Mouse (Mus musculus): Measurements from ENCODE around the gene Troap. TPM values are rescaled to one million over a fixed set of nuclear protein-coding genes. Genes with fewer than 3 reads are reported as not detected.

Troap gene
- total RNA-seq, 2 experiments from 2014 or later, result 0.28 TPM; not detected in 1

DNA sequence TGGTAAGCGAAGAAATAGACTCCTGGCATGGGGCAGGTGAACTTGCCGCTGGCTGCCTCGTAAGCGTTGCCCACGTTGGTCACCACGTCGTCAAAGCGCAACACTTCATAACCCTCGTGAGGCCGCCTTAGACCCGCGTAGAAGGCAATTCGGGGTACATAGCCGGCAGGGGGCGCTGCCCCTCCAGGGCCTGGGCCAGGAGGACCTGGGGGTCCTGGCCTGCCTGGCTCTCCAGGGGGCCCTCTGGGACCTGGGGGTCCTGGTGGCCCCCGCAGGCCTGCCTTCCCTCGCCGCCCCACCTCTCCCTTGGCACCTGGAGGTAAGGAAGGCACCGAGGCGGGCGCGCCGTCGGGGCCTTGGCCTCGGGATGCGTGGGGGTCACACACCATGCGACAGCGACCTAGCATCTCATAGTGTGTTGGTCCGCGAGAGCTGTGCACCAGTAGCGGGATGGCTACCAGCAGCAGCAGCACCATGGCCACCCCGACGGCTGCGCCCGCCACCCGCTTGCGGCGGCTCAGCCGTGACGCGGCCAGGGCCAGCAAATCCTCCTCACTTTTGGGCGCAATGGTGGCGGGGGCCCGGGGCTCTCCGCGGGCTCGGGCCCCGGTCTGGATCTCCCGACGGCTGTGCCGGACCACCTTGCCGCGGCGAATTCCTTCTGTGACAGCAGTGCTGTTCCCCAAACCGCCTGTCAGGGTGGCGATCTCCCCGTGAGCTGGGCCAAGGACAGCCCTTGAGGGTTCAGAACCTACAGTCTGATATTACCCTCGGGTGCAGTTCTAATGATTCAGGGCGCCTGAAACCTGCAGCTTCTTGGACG, 13.1 kb downstream of the Troap start, which contains the start of gene C1ql4:
Gene C1ql4 (minus strand): TSS at position 565 of the 823 bp plus-strand sequence.
- no peak for DNase-seq

DNA sequence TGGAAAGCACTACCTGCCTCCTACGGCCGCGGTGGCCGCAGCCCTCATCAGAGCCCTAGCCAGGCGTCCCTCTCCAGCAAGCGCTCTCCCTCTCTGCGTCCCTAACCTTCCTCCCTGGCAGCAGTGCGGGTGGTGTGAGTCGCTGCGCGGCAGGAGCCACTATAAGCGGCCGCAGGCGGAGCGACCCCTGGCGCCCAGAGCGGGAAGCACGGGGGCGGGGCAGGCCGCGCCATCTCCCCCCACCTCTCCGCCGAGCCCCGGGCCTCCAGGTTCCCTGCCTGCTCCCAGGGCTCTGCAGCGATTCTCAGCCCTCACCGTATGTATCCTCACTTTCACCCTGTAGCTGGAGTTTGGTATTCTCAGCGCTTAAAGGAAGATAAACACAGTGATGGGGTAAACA, 13.9 kb downstream of the Troap start:
- DNase-seq, result peak; percentile 68 to 81

DNA sequence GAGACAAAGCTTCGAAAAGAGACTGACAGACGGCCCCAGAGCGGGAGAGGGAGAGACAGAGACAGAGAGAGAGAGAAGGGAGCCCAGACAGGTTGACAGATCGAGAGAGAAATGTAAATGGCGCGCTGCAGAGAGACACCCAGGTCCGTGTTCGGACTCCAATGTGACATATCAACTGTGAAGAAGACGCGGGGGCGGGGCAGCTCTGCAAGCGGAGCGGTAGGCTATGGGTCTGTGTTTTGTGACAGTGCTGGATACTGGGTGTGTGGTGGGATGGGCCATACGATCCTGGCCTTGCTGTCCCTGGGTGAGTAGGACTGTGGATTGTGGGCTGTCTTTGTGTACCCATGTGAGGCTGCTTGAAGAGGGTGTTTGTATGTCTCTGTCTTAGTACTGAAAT, 14.7 kb downstream of the Troap start:
- no peak for DNase-seq

DNA sequence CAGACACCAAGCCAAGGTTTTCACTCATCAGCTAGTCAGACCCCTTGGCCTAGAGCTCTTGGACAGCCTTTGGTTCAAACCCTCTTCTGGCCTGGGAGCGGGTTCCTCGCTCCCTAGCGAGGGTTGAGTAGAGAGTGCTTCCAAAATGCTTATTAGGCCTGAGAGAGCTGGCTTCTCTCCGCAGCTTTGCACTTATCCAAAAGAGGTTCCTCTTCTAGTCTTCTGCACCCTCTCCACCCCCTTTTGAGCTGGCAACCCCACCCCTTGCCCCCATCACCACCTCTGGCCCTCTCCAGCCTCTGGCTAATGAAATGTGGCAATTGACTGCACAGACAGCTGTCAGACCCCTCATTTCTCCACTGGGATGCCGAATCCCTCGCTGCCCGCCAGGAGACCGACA, 18.5 kb downstream of the Troap start, which contains the start of gene Dnajc22:
Gene Dnajc22 (plus strand): TSS at position 301 of the 400 bp plus-strand sequence.
- no peak for DNase-seq

DNA sequence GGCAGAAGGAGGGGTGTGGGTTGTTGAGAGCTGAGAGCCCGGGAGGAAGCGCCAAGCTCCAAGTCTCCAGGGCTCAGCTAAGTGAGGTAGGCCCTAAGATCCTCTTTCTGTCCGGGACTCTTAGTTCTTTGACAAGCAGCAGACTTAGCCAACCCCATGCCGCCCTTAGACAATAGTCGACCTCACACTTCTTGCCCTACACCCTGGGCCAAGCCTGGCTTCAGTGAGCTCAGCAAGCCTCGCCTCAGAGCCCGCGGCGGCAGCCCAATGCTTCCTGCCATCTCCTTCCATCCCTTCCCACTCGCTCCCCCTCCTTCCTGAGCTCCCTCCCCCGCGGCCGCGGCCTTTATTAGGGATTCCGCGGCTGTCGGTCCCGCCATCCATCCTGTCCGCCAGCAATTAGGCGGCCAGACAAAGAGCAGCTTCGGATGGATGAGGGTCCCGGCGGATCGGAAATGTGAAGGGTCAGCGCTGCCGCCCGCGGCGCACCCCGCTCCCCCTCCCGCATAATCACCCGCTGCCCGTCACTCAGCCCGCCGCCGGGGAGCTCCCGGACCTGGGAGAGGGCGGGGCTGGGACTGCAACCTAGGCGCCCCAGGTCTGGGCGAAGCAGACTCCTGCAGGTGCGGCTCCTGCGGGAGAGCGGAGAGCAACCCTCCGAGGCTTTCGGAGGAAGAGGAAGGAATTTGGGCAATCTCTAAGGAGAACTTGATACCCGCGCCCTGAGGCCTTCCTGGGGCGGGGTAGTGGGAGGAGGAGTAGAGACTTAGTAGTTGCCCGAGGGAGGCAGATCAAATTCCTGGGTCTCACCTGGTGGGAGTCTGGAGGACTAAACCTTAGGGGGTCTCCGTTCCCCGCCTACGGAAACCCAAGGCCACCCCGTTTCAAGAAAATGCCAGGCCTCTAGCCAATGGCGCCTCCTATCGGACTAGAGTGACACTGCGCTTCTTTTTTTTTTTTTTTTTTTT, 19.2 kb downstream of the Troap start:
- peak; percentile 53 to 60 for DNase-seq

DNA sequence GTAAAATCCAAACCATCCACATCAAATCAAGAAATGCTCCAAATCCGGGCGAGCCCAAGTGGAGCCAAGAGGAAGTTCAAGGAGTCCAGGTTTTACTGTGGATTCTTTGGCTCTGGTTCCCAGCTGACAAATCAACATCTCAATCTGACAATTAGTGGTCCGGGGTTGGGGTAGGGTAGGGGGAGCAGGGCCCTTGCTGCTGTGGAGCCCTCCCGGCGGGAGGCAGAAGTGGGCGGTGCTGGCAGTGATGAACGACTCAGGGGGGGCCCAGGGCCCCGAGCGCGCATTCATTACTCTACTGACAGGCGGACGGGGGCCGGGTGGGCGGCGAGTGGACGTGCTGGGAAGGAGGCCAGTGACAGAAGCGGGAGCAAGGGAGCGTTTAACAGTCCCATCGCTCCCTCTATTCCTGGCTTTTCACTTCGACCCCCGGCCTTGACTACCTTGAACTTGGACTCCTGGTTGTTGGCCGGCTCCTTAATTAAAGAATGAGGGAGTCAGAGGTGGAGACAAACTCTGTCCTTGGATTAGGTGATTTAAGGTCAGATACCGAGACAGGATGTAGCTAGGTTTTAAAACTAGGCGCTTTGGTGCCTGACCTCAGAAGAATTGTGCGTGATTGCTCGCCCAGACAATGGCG, 20.4 kb downstream of the Troap start:
- DNase-seq, result no peak

DNA sequence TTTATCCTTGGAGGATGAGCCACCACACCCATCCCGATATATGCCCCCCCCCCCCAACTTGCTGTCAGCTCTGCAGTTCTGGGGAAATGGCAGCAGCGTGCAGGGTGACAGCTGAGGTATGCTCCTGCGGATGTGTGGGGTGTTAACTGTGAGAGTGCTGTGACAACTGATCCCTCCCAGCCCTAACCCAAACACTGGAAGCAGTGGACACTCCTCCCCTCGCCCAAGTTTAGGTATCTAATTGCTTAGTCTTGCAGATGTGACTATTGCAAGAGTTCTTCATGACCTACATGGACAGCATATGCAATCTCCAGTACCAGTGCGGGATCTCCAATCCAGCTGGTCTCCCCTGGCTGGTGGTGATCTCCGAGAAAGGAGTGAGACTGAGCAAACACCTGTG, 21.0 kb downstream of the Troap start:
- no peak for DNase-seq

DNA sequence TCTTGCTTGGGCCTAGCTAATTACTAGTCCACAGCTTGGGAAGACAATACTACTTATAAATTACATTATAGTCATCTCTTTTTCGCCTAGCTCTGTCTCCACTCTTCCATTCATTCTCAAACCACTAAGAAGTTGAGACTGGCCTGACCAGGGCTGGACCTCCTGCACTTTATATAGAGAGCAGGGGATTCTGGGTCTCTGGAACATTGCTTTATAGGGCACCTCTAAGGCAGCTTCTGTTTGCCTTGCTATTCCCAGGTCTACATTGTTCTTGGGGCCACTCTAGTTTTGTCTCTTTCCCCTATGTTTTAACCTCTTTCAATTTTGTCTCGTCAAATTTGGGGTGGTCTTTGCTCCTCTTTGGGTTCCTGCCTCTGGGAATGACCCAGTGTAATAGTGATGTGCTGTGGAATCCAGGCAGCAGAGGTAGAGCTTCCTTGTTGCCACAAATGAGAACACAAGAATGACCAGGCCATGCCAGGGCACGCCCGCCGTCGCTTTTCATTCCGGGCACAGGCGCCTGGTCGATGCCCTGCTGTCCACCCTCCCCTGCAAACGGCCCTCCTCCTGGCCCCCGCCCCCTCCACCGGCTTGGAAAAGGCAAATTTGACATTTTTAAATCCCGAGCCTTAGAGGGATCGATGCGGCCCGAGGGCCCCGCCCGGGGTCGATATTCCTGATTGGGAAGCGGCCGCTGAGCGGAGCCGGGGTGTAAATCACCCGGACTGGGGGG, 21.9 kb downstream of the Troap start:
- DNase-seq, result no peak

DNA sequence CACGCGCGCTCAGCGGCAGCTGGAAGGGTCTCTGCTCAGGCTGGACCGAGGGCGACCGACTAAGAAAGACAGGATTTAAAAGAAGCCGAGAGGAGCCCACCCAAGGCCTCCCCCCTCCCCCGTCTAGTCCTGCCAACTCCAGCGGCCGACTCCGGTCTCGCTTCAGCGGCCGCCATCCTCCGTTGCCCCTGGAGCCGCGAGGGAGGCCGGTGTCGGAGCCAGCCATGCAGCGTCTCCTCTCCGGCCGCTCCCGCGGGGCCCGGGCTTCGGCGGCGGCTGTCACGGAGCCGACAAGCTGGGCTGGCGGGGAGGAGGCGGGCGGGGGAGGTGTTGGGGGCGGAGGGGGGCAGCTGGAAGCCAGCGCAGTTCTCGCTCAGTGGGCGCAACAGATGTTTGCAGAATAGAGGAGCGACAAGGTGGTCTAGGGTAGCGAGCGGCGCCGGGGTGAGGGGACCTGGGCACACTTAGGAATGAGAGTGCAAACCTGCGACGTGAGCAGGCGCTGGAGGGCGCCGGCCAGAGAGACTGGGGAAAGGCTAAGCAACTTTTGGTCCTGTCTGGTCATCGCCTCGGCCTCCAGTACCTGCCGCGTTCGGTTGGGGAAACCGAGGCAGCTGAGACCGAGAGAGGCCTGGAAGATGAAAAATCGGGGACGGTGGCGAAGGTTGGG, 22.6 kb downstream of the Troap start:
- no peak for DNase-seq

DNA sequence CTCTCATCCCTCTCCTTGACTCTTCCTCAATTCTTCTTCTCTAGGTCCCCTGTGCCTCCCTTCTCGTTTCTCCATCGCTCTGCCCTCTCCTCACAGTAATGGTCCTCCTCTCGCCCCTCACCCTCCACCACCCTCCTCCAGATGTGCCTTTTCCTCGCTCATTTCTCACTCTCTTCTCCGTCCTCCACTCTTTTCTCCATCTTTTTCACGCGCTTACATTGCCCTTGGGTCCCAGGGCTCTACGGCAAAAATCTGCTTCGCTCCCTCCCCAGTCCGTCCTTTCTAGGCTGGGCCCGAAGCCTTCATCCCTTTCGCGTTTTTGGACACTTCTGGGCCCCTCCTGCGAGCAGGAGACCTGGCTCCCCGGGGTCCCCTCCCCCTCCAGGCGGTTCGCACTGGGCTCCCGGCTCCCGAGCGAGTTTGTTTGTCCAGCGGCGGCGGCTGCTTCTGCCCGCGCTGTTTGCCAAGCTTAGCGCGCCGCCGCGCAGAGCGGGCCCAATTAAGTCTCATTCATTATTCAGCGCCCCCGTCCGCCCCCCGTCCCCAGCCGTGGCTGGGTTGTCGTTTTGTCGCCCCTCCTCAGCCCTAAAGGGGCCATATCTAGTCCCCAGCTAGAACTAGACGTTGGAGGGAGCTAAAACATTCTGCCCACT, 23.6 kb downstream of the Troap start:
- no peak for DNase-seq

DNA sequence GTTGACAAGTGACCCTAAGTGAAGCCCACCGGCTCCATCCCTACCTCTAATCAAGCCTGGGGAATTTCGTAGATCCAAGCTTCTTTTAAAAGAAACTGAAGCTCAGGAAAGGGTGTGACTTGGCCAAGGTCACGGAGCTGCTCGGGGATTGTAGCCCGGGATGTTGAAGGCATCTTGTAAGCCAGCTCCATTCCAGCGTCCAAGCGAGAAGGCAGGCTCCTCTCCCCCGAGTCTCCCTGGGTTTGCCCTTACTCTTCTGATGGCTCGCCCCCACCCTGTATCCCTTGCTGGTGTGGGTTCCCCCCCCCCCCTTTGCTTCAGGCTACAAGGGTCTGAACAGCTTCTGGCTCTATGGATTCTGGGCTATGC, 24.1 kb downstream of the Troap start:
- DNase-seq, result no peak

DNA sequence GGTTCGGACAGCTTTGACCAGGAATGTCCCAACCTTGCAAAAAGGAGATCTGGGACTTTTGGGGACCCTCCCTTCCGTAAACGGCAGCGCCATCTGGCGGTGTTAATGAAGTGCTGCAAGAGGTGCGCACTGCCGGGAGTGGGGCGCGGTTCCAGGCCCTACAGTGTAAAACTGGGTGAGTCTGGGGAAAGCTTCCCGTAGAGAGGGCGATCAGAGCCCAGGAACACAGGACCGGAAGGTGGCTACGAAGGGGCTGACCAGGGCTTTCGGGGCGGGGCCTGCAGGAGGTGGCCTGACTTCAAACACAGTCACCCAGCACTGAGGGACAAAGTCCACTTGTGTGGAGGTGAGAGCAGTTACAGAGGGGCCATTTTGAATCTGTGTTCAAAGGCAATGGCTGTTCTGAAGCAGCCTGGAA, 24.8 kb downstream of the Troap start:
- peak; percentile 45 to 74 for DNase-seq

DNA sequence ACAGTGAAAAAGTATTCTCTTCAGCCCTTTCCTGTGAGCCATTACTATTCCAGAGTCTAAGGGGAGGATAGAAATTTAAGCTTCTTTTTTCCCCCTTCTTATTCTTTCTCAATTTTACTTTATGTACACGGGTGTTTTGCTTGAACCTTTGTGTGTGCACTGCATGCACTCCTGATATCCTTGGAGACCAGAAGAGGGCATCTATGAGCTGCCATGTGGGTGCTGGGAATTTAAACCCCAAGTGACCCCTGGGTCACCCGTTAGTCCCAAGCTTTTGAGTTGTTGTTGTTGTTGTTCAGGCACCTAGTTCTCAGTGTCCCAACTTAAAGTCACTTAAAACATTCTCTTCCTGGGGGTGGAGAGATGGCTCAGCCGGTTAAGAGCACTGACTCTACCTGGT, 25.6 kb downstream of the Troap start:
- DNase-seq, result no peak

DNA sequence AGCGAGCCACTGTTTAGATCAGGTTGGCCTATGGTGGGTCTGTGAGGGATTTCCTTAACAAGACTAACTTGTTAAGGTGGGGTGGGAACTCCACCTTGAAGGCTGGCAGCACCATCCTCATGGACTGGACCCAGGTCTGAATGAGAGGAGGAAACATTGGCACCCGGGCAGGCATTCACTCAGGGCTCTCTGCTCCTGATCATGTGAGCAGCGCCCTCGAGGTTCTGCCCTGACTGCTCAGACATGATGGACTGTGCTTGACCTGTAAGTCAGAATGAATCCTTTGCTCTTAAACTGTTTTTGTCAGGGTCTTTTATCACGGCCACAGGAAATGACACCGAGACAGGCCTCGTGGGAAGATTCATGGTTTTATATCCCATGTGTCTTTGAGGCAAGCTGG, 30.9 kb downstream of the Troap start:
- DNase-seq, result no peak

DNA sequence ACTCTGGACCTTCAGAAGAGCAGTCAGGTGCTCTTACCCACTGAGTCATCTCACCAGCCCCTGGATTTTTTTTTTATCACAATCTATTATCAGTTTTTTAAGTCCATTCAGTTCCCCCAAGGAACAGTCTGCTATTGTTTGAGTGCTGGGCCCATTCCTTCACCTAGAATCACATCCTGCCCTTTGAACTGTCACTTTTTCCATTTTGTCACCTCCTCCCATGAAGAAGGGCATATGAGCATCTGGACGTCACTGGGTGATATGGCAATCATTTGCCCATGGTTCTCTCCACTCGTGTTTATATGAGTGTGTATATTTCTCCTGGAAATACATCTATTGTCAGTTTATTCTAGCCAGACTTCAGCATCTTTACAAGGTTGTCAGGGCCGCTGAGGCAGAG, 33.5 kb downstream of the Troap start:
- DNase-seq, result no peak

DNA sequence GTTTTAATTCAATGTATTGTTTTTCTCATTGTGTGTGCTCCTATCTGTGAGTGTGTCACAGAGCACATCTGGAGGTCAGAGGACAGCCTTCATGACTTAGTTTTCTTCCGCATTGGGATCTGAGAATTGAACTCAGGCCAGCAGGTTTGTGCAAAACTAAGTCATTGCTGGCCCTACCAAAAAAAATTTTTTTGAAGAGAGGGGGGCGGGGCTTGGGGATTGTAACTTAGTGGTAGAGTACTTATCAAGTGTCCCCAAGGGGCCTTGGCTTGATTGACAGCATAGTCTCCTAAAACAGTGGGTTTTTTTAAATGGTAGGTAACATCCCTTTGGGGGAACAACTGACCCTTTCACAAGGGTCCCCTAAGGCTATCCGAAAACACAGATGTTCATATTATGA, 36.8 kb downstream of the Troap start:
- no peak for DNase-seq

DNA sequence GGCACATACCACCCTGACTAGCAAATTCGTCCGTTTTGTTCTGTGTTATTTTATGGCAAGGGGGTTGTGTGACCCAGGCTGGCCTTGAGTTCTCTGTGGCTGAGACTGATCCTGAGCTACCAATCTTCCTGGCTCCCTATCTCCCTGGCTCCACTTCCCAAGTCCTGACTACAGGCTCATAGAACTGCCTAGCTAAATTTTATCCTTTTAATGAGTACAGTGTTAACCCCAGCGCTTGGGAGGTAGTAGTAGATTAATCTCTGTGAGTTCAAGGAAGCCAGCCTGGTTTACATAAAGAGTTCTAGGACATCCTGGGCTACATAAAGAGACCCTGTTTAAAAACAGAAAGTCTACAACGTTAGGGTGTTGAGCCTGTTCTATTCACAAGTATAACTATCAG, 37.4 kb downstream of the Troap start:
- DNase-seq, result no peak

DNA sequence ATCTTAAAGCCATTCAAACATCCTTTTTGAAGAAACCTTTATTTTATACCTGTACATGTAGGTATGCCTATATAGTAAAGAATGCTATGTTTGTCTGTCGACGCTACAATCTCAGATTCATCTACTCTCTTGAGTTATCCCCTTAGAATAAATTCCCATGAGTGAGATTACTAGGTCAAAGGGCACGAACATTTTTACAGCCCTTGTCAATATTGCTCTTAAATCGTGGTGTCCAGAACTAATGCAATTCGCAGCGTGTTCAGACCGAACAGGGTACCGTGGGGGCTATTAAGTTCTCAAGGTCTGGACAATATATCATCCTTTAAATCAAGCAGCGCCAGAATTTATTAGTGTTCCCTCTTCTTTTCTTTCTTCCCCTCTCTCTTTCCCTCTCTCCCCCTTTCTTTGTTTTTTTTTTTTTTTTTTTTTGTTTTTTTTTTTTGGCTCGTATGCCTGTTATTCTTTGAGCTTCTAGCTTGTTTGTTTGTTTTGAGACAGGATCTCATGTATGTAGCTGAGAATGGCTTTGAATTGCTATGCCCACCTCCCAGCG, 38.5 kb downstream of the Troap start:
- no peak for DNase-seq

DNA sequence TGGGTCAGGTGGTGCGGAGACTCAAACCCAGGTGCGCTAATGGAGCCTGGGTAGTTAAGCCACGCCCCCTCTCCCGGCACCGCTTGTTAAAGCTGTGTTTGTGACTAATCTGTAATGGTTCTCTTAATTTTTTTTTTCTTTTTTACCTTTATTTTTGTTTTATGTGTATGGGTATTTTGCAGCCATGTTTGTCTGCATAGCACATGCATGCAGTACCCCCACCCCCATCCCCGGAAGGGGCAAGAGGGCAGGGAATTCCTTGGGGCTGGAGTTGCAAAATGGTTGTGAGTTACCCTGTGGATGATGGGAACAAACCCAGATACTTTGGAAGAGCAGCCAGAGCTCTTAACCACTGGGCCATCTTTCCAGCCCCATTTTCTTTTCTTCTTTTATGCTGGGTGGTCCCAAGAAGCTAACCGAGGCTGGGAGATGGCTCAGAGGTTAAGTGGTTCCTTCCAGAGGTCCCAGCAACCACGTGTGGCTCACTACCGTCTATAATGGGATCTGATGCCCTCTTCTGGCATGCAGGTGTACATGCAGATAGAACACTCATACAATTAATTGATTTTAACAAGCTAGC, 39.1 kb downstream of the Troap start:
- DNase-seq, result no peak

Measured in heart, adult 18-20 months (tissue).